Mouse (Mus musculus) lung, embryonic 15.5 days (tissue): ENCODE data around the gene Cant1. TPM values are rescaled to one million over a fixed set of nuclear protein-coding genes. Genes with fewer than 3 reads are reported as not detected.
A peak's percentile ranks its signal among the peaks of the same experiment; 100 is the strongest.

Experiments used
- ATAC-seq: fragments of 200-750 bp; cut with Nextera tagmentation; 2 replicates; pipeline ENCODE4 v1.8.0; 2017; ENCODE audit warnings: moderate number of reproducible peaks, borderline replicate concordance; ENCODE audit not compliant: low FRiP score, low TSS enrichment; ENCODE audit errors: extremely low read depth
- H3K27ac ChIP-seq: fragments of 300-500 bp; sonication (generic); 2 replicates; pipeline ENCODE4 v1.5.1; 2015; ENCODE audit warnings: moderate library complexity, mild to moderate bottlenecking, inconsistent platforms
- H3K27me3 ChIP-seq: fragments of 300-500 bp; sonication (generic); 2 replicates; pipeline ENCODE4 v1.6.1; 2015; ENCODE audit warnings: inconsistent platforms
- H3K36me3 ChIP-seq: fragments of 300-500 bp; sonication (generic); 2 replicates; pipeline ENCODE4 v1.6.1; 2015; ENCODE audit warnings: inconsistent platforms
- H3K4me1 ChIP-seq: fragments of 300-500 bp; sonication (generic); 2 replicates; pipeline ENCODE4 v1.6.1; 2015; ENCODE audit warnings: inconsistent platforms
- H3K4me2 ChIP-seq: fragments of 300-500 bp; sonication (generic); 2 replicates; pipeline ENCODE4 v1.6.1; 2015; ENCODE audit warnings: inconsistent platforms, mild to moderate bottlenecking, moderate library complexity
- H3K4me3 ChIP-seq: fragments of 300-500 bp; sonication (generic); 2 replicates; pipeline ENCODE4 v1.5.1; 2015; ENCODE audit warnings: mild to moderate bottlenecking, inconsistent platforms
- H3K9ac ChIP-seq: fragments of 300-500 bp; sonication (generic); 2 replicates; pipeline ENCODE4 v1.6.1; 2015; ENCODE audit warnings: inconsistent platforms
- H3K9me3 ChIP-seq: fragments of 300-500 bp; sonication (generic); 2 replicates; pipeline ENCODE4 v1.6.1; 2016; ENCODE audit warnings: inconsistent platforms
- WGBS: fragments of 180-500 bp; shearing (Covaris S2); methylation state at CpG from one replicate; pipeline ENCODE4 v1.1.7; 2015; 5-methylcytosine and 5-hydroxymethylcytosine counted together
- polyA plus RNA-seq: library from polyadenylated mRNA; unstranded; fragments of >200 nt; fragmentation: Nextera tagmentation; extraction: Ambion mirVana; gene quantifications from 2 replicates; pipeline ENCODE4 v1.2.1, GENCODE M21; 2015

Gene Cant1
- 30.3 and 33.7 TPM in 2 replicates for polyA plus RNA-seq

GRCm38 (mm10) chr11:118418834-118419504, at the start of gene Cant1:
Gene Cant1 (minus strand): TSS chr11:118419086.
- Histone ChIP-seq H3K27me3 (no peaks in the 10 kb centered on the region), H3K36me3 (peaks cover 9% of the 10 kb centered on the region), H3K9ac (peak within 1 kb of the TSS; percentile 87), H3K4me2 (peak within 1 kb of the TSS; percentile 76), H3K27ac (peak within 1 kb of the TSS; percentile 66), H3K9me3 (no peaks in the 10 kb centered on the region), H3K4me3 (peak within 1 kb of the TSS; percentile 80), H3K4me1 (peaks cover 25% of the 10 kb centered on the region)
- ATAC-seq: peak; percentile 95
- under 1% methylated on average over 50 of the region's 50 CpGs for WGBS

GRCm38 (mm10) chr11:118467441-118468035, 48.7 kb upstream of the Cant1 start:
- Histone ChIP-seq H3K4me2 (no peak overlapping the region), H3K4me1 (peaks cover 10% of the 10 kb centered on the region), H3K9me3 (no peaks in the 10 kb centered on the region), H3K36me3 (no peaks in the 10 kb centered on the region), H3K27me3 (no peaks in the 10 kb centered on the region), H3K4me3 (no peak overlapping the region), H3K9ac (no peak overlapping the region), H3K27ac (no peak overlapping the region)
- WGBS: 49% methylated on average over 11 of the region's 11 CpGs
- ATAC-seq: no peak

- no peak for ATAC-seq
- Histone ChIP-seq H3K27me3 (no peaks in the 10 kb centered on the region), H3K36me3 (no peaks in the 10 kb centered on the region), H3K4me3 (no peak overlapping the region), H3K27ac (no peak overlapping the region), H3K9ac (no peak overlapping the region), H3K4me1 (peaks cover 8% of the 10 kb centered on the region; the same call in 1 of the 2 replicates), H3K4me2 (no peak overlapping the region), H3K9me3 (no peaks in the 10 kb centered on the region)
- 62% methylated on average over 6 of the region's 6 CpGs for WGBS
These were observed 41.4 kb upstream of the Cant1 start for GRCm38 (mm10) chr11:118460280-118460679.

- H3K4me2 ChIP-seq: no peak overlapping the region
- H3K4me1 ChIP-seq: peaks cover 8% of the 10 kb centered on the region; the same call in 1 of the 2 replicates
- no peak overlapping the region for H3K27ac ChIP-seq
- no peak; the same call in 1 of the 2 replicates for ATAC-seq
- WGBS: 62% methylated on average over 4 of the region's 4 CpGs
- H3K27me3 ChIP-seq: no peaks in the 10 kb centered on the region
- H3K4me3 ChIP-seq: no peak overlapping the region
- H3K9ac ChIP-seq: no peak overlapping the region
- H3K9me3 ChIP-seq: no peaks in the 10 kb centered on the region
- H3K36me3 ChIP-seq: no peaks in the 10 kb centered on the region
These were observed 40.6 kb upstream of the Cant1 start for GRCm38 (mm10) chr11:118459536-118459935.

- 41% methylated on average over 8 of the region's 8 CpGs for WGBS
- no peaks in the 10 kb centered on the region for H3K9me3 ChIP-seq
- no peak overlapping the region for H3K27ac ChIP-seq
- no peak overlapping the region for H3K4me3 ChIP-seq
- no peak overlapping the region for H3K4me2 ChIP-seq
- ATAC-seq: no peak; the same call in 1 of the 2 replicates
- H3K27me3 ChIP-seq: no peaks in the 10 kb centered on the region
- H3K36me3 ChIP-seq: no peaks in the 10 kb centered on the region
- H3K4me1 ChIP-seq: peaks cover 8% of the 10 kb centered on the region; the same call in 1 of the 2 replicates
- no peak overlapping the region for H3K9ac ChIP-seq
These were observed 40.2 kb upstream of the Cant1 start for GRCm38 (mm10) chr11:118459051-118459450.

- 0 out of 2 replicates have a peak, but pooled peaks cover 5% of the 10 kb centered on the region for H3K4me1 ChIP-seq
- no peaks in the 10 kb centered on the region for H3K27me3 ChIP-seq
- no peak overlapping the region for H3K4me2 ChIP-seq
- no peaks in the 10 kb centered on the region for H3K36me3 ChIP-seq
- H3K9me3 ChIP-seq: no peaks in the 10 kb centered on the region
- ATAC-seq: no peak
- H3K27ac ChIP-seq: no peak overlapping the region
- no peak overlapping the region for H3K9ac ChIP-seq
- WGBS: 71% methylated on average over 11 of the region's 11 CpGs
- H3K4me3 ChIP-seq: no peak overlapping the region
These were observed 38.1 kb upstream of the Cant1 start for GRCm38 (mm10) chr11:118456937-118457336.

- WGBS: 60% methylated on average over 6 of the region's 6 CpGs
- Histone ChIP-seq H3K4me2 (no peak overlapping the region), H3K27ac (no peak overlapping the region), H3K36me3 (no peaks in the 10 kb centered on the region), H3K4me3 (no peak overlapping the region), H3K27me3 (no peaks in the 10 kb centered on the region), H3K9ac (no peak overlapping the region), H3K4me1 (0 out of 2 replicates have a peak, but pooled peaks cover 2% of the 10 kb centered on the region), H3K9me3 (no peaks in the 10 kb centered on the region)
- ATAC-seq: no peak
These were observed 36.9 kb upstream of the Cant1 start for GRCm38 (mm10) chr11:118455788-118456187.

GRCm38 (mm10) chr11:118453886-118454671, 35.2 kb upstream of the Cant1 start:
- H3K9me3 ChIP-seq: no peaks in the 10 kb centered on the region
- H3K4me3 ChIP-seq: no peak overlapping the region
- H3K9ac ChIP-seq: no peak overlapping the region
- ATAC-seq: no peak
- no peaks in the 10 kb centered on the region for H3K27me3 ChIP-seq
- H3K27ac ChIP-seq: no peak overlapping the region
- no peaks in the 10 kb centered on the region for H3K36me3 ChIP-seq
- 60% methylated on average over 11 of the region's 11 CpGs for WGBS
- H3K4me2 ChIP-seq: no peak overlapping the region
- no peaks in the 10 kb centered on the region for H3K4me1 ChIP-seq

GRCm38 (mm10) chr11:118452955-118453354, 34.1 kb upstream of the Cant1 start:
- Histone ChIP-seq H3K9ac (no peak overlapping the region), H3K4me2 (no peak overlapping the region), H3K4me1 (no peaks in the 10 kb centered on the region), H3K4me3 (no peak overlapping the region), H3K27me3 (no peaks in the 10 kb centered on the region), H3K36me3 (no peaks in the 10 kb centered on the region), H3K9me3 (no peaks in the 10 kb centered on the region), H3K27ac (no peak overlapping the region)
- WGBS: 71% methylated on average over 2 of the region's 2 CpGs
- no peak for ATAC-seq

GRCm38 (mm10) chr11:118451211-118451610, 32.3 kb upstream of the Cant1 start:
- no peak for ATAC-seq
- WGBS: 76% methylated on average over 6 of the region's 6 CpGs
- Histone ChIP-seq H3K4me3 (no peak overlapping the region), H3K4me2 (no peak overlapping the region), H3K9me3 (no peaks in the 10 kb centered on the region), H3K36me3 (no peaks in the 10 kb centered on the region), H3K9ac (no peak overlapping the region), H3K27ac (no peak overlapping the region), H3K4me1 (no peaks in the 10 kb centered on the region), H3K27me3 (no peaks in the 10 kb centered on the region)

GRCm38 (mm10) chr11:118448385-118448784, 29.5 kb upstream of the Cant1 start:
- no peaks in the 10 kb centered on the region for H3K4me1 ChIP-seq
- 74% methylated on average over 8 of the region's 8 CpGs for WGBS
- no peaks in the 10 kb centered on the region for H3K27me3 ChIP-seq
- H3K27ac ChIP-seq: no peak overlapping the region
- no peak overlapping the region for H3K4me3 ChIP-seq
- H3K9me3 ChIP-seq: no peaks in the 10 kb centered on the region
- H3K4me2 ChIP-seq: no peak overlapping the region
- ATAC-seq: no peak
- no peak overlapping the region for H3K9ac ChIP-seq
- H3K36me3 ChIP-seq: no peaks in the 10 kb centered on the region

- Histone ChIP-seq H3K4me2 (no peak overlapping the region), H3K27ac (no peak overlapping the region), H3K4me1 (peaks cover 6% of the 10 kb centered on the region), H3K27me3 (no peaks in the 10 kb centered on the region), H3K36me3 (no peaks in the 10 kb centered on the region), H3K9ac (no peak overlapping the region), H3K4me3 (no peak overlapping the region), H3K9me3 (no peaks in the 10 kb centered on the region)
- no peak for ATAC-seq
- 55% methylated on average over 4 of the region's 4 CpGs for WGBS
These were observed 28.5 kb upstream of the Cant1 start for GRCm38 (mm10) chr11:118447346-118447745.
